Mouse (Mus musculus) G1E-ER4 (cell line): ENCODE measurements around the gene Shisa4. TPM values are rescaled to one million over a fixed set of nuclear protein-coding genes. Genes with fewer than 3 reads are reported as not detected.

Experiments used
- GATA1 ChIP-seq: IDR thresholded peaks from one replicate; pipeline ENCODE4 v1.8.0; 2012; ENCODE audit warnings: low read length, inconsistent platforms
- polyA plus RNA-seq: library from polyadenylated mRNA; stranded (reverse); fragments of >175 nt; gene quantifications from 2 replicates; pipeline ENCODE4 v1.2.3, GENCODE M21; 2012

Gene Shisa4
- polyA plus RNA-seq, 1 experiment, result 0.05 TPM

DNA sequence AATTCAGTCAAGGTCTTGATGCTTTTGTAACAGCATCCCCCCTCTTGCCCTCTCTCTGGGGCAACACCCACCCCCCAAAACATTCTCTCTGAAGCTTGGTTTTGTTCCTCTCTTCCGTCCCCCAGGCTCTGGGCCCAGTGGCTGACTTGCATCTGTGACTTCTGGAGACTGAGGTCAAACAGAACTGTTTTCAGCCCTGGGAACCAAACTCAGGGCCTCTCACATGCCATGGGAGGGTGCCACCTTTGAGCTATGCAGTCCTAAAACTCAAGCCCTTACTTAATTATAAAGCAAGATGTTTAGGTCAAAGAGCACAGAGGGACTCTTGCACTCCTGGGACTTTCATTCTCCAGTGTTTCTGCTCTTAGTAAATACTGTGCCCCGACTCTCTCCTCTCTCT, 49.1 kb downstream of the Shisa4 start:
- no peak for TF ChIP-seq GATA1

GRCm38 (mm10) chr1:135324571-135324970, 50.5 kb downstream of the Shisa4 start, which contains the start of gene Lmod1:
TSS of gene Lmod1 (plus strand) at chr1:135324807.
- no peak for TF ChIP-seq GATA1

GRCm38 (mm10) chr1:135323367-135323901, 51.6 kb downstream of the Shisa4 start:
- no peak for TF ChIP-seq GATA1

Other genes starting within 250 kb of the Shisa4 start
- 323 and 358 TPM in 2 replicates for gene Ptpn7, start 242.5 kb downstream of the Shisa4 start, polyA plus RNA-seq
- 71.9 and 78.5 TPM in 2 replicates for gene Arl8a, start 228.4 kb downstream of the Shisa4 start, polyA plus RNA-seq
- gene Gpr37l1, start 207.6 kb downstream of the Shisa4 start, polyA plus RNA-seq, result not detected in 2 replicates
- gene Elf3, start 116.7 kb downstream of the Shisa4 start, polyA plus RNA-seq, result not detected in 2 replicates
- gene Rnpep, start 91.2 kb downstream of the Shisa4 start, polyA plus RNA-seq, result not detected in 2 replicates
- 6.6 and 7.1 TPM in 2 replicates for gene Timm17a, start 61.5 kb downstream of the Shisa4 start, polyA plus RNA-seq
- gene Lmod1, start 50.4 kb downstream of the Shisa4 start, polyA plus RNA-seq, result not detected in 2 replicates
- gene Ipo9, start 55.3 kb upstream of the Shisa4 start, polyA plus RNA-seq, result 15.8 and 17.2 TPM in 2 replicates
- gene Nav1, start 232.1 kb upstream of the Shisa4 start, polyA plus RNA-seq, result 0.01 and 0.06 TPM in 2 replicates